Mouse (Mus musculus): ENCODE results near the gene Rnf24. TPM values are rescaled to one million over a fixed set of nuclear protein-coding genes. Genes with fewer than 3 reads are reported as not detected.
A peak's percentile ranks its signal among the peaks of the same experiment; 100 is the strongest.

Rnf24 gene
- polyA plus RNA-seq, 1 experiment from 2014 or later: 4.0 TPM

DNA sequence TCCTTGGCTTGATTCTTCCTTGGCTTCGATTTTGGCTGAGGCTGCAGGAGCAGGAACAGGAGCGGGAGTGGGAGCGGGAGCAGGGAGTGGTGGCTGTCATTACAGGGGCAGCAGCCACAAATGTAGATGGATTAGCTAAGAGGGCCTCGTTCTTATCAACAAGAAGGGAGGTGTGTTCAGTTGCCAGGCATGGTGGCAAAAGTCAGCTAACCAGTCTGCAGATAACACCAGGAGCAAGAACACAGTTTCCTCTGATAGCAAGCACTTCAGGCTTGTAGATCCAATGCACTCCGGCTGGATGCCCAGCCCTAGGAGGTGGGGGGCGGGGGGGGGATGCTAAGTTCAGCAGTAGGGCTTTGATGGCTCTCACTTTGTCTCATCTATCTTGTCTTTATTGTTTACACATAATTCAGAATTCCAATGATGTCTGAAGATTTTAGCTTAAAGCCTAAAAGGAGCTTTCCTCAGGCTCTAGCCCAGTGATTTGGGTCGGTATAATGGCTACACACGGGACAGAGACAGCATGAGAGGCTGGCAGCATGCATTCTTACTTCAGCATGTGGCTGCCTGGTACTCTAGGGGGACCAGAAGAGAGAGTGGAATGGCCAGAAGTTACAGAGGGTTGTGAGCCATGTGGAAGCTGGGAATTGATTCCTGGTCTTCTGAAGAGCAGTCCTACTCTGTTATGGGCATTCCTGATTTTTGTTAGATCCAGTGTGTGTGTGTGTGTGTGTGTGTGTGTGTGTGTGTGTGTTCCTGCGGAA is 92.0 kb downstream of the Rnf24 start:
- no peaks in the 10 kb centered on the region for H3K36me3 ChIP-seq
- no peak overlapping the region for H3K9ac ChIP-seq
- peaks cover 30% of the 10 kb centered on the region for H3K4me1 ChIP-seq
- H3K27ac ChIP-seq: 0 out of 2 replicates have a peak overlapping the region, but pooled peaks have one; percentile 99
- no peak for ATAC-seq (replicated peaks; ENCODE audit: low FRiP score)
- H3K9me3 ChIP-seq (replicated peaks): no peaks in the 10 kb centered on the region
- no peak overlapping the region for H3K4me3 ChIP-seq (replicated peaks)
- no peaks in the 10 kb centered on the region for H3K27me3 ChIP-seq
- H3K4me2 ChIP-seq: peak overlapping the region; percentile 78; the same call in 1 of the 2 replicates
- WGBS: 62% methylated on average over 9 of the region's 9 CpGs

DNA sequence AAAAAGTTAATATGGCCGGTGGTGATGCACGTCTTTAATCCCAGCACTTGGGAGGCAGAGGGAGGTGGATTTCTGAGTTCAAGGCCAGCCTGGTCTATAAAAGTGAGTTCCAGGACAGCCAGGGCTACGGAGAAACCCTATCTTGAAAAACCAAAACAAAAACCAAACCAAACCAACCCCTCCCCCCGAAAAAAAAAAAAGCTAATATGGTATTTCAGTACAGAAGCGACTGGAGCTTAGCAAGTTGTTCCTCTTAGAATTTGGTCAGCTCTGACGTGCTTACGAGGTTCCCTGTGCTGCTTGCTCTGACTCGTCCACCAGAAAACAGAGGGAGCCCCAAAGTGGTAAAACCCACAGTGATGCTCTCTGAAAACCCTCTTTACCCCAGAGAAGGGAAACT is 94.0 kb downstream of the Rnf24 start:
- no peak overlapping the region for H3K27ac ChIP-seq
- 76% methylated on average over 8 of the region's 8 CpGs for WGBS
- peaks cover 15% of the 10 kb centered on the region for H3K4me1 ChIP-seq
- no peaks in the 10 kb centered on the region for H3K27me3 ChIP-seq
- no peaks in the 10 kb centered on the region for H3K36me3 ChIP-seq
- H3K4me3 ChIP-seq (replicated peaks): no peak overlapping the region
- no peak overlapping the region for H3K9ac ChIP-seq
- no peak for ATAC-seq (replicated peaks; ENCODE audit: low FRiP score)
- no peaks in the 10 kb centered on the region for H3K9me3 ChIP-seq (replicated peaks)
- no peak overlapping the region for H3K4me2 ChIP-seq

DNA sequence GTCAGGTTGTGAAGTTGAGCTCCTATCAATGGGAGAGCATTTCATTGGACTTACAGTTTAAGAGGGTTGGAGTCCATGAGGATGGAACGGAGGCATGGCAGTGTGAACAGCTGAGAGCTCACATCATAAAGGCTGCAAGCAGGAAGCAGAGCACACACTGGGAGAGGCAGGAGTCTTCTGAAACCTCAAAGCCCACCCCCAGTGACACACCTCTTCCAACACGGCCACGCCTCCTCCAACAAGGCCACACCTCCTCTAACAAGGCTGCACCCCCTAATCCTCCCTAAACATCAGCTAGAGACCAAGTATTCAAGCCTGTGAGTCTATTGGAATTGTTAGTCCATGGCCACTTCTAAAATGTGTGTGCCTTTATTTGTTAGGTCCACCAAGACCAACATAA is 97.0 kb downstream of the Rnf24 start:
- no peak overlapping the region for H3K27ac ChIP-seq
- ATAC-seq (replicated peaks; ENCODE audit: low FRiP score): no peak
- no peaks in the 10 kb centered on the region for H3K9me3 ChIP-seq (replicated peaks)
- peaks cover 18% of the 10 kb centered on the region for H3K4me1 ChIP-seq
- no peak overlapping the region for H3K9ac ChIP-seq
- no peaks in the 10 kb centered on the region for H3K36me3 ChIP-seq
- no peaks in the 10 kb centered on the region for H3K27me3 ChIP-seq
- H3K4me3 ChIP-seq (replicated peaks): no peak overlapping the region
- WGBS: 71% methylated on average over 3 of the region's 3 CpGs
- H3K4me2 ChIP-seq: no peak overlapping the region

DNA sequence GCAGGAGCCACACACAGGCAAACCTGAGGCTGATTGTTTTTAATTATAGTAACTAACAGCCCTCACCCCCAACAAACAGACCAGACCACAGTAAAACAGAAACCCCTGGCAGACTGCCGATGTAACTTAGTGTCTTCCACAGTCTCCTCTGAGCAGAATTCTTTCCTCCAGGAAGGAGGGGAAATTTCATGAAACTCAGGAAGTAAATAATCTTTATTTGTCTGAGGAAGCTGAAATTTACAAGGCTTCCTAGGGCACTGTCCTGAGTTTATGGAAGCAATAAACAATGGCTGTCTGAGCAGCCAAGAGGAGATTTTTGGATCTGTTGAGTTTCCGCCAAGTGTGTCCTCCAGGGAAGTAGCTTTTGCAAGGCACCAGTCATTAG is 98.4 kb downstream of the Rnf24 start:
- Histone ChIP-seq H3K9ac (no peak overlapping the region), H3K36me3 (peaks cover 3% of the 10 kb centered on the region; the same call in 1 of the 2 replicates), H3K27me3 (no peaks in the 10 kb centered on the region), H3K4me3 (replicated peaks) (no peak overlapping the region), H3K4me2 (peak overlapping the region; percentile 41), H3K27ac (peak overlapping the region; percentile 82), H3K4me1 (peaks cover 16% of the 10 kb centered on the region), H3K9me3 (replicated peaks) (no peaks in the 10 kb centered on the region)
- peak; percentile 57; the same call in 1 of the 2 replicates for ATAC-seq (replicated peaks; ENCODE audit: low FRiP score)
- WGBS: 38% methylated on average over 2 of the region's 2 CpGs

DNA sequence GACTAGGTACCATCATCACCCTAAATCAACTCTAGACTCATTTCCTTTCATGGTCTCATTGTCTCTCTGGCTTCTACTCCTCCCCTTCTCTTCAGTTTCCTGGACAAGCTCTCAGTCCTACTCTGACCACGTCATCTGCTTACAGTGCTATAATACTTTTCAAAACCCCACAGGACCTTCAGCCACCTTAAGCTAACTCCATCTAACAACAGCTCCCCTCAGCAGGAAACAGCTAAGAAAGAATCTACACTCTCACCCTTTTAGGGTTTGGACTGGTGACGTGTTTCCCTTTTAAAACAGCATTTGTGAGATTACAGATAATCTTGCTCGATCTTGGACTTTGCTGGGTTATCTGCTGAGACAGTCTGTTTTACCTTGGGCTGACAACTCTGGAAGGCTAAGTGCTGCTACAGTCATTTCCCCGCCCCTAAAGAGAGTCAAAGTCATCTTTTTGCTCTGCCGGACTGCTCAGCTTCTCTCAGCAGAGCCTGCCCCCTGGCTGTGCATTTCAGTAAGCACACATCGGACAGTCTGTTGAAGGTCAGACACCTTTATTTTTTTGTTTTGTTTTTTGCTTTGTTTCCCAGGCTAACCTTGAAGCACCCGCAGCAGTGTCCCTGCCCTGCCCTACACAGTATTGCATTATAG is 98.9 kb downstream of the Rnf24 start:
- 14% methylated on average over 7 of the region's 7 CpGs for WGBS
- peak overlapping the region; percentile 41 for H3K4me2 ChIP-seq

More for the DNA sequence above, 98.9 kb downstream of the Rnf24 start:
- no peaks in the 10 kb centered on the region for H3K27me3 ChIP-seq
- peaks cover 8% of the 10 kb centered on the region; the same call in 1 of the 2 replicates for H3K36me3 ChIP-seq
- no peaks in the 10 kb centered on the region for H3K9me3 ChIP-seq (replicated peaks)
- no peak overlapping the region for H3K9ac ChIP-seq
- peaks cover 16% of the 10 kb centered on the region for H3K4me1 ChIP-seq
- no peak overlapping the region for H3K4me3 ChIP-seq (replicated peaks)
- ATAC-seq (replicated peaks; ENCODE audit: low FRiP score): peak; percentile 89
- peak overlapping the region; percentile 82 for H3K27ac ChIP-seq

Small RNA genes lying within 50 kb of the gene (microRNA-seq; reads per million reads assigned to microRNA genes)
- gene Mir103-2: 38.5 reads per million, percentile 46 among the genes with 10 or more reads in this experiment

Other genes with a start within 250 kb of the Rnf24 start
- 20.3 and 21.3 TPM in 2 replicates for gene Hspa12b, start 225.6 kb downstream of the Rnf24 start, polyA plus RNA-seq (2015; fragmentation: Nextera tagmentation; extraction: Ambion mirVana)
- not detected in 2 replicates for gene Gm11037, start 219.4 kb downstream of the Rnf24 start, polyA plus RNA-seq (2015; fragmentation: Nextera tagmentation; extraction: Ambion mirVana)
- 82.9 and 91.1 TPM in 2 replicates for gene 1700037H04Rik, start 192.8 kb downstream of the Rnf24 start, polyA plus RNA-seq (2015; fragmentation: Nextera tagmentation; extraction: Ambion mirVana)
- 10.6 and 10.8 TPM in 2 replicates for gene Cenpb, start 172.8 kb downstream of the Rnf24 start, polyA plus RNA-seq (2015; fragmentation: Nextera tagmentation; extraction: Ambion mirVana)
- gene Cdc25b, start 165.9 kb downstream of the Rnf24 start, polyA plus RNA-seq (2015; fragmentation: Nextera tagmentation; extraction: Ambion mirVana): 62.1 and 71.5 TPM in 2 replicates
- gene Spef1, start 165.6 kb downstream of the Rnf24 start, polyA plus RNA-seq (2015; fragmentation: Nextera tagmentation; extraction: Ambion mirVana): 3.2 and 3.6 TPM in 2 replicates
- 25.6 TPM in 2 replicates for gene Ap5s1, start 145.8 kb downstream of the Rnf24 start, polyA plus RNA-seq (2015; fragmentation: Nextera tagmentation; extraction: Ambion mirVana)
- gene Mavs, start 118.8 kb downstream of the Rnf24 start, polyA plus RNA-seq (2015; fragmentation: Nextera tagmentation; extraction: Ambion mirVana): 27.8 and 30.2 TPM in 2 replicates
- gene Pank2, start 90.4 kb downstream of the Rnf24 start, polyA plus RNA-seq (2015; fragmentation: Nextera tagmentation; extraction: Ambion mirVana): 38.3 and 39.0 TPM in 2 replicates
- gene Smox, start 138.6 kb upstream of the Rnf24 start, polyA plus RNA-seq (2015; fragmentation: Nextera tagmentation; extraction: Ambion mirVana): 38.1 and 41.3 TPM in 2 replicates
- gene Adra1d, start 209.4 kb upstream of the Rnf24 start, polyA plus RNA-seq (2015; fragmentation: Nextera tagmentation; extraction: Ambion mirVana): 2.0 and 2.2 TPM in 2 replicates

Data from kidney, embryonic 15.5 days (tissue).